Mouse (Mus musculus) ovary, postnatal 36 days (tissue): Measurements from ENCODE around the gene Ccdc22.
A peak's percentile ranks its signal among the peaks of the same experiment; 100 is the strongest.

Experiments
- DNase-seq: peaks from one replicate; pipeline ENCODE4 v3.0.0; 2022; ENCODE audit warnings: low spot score, mixed read lengths

The Ccdc22 gene

DNA sequence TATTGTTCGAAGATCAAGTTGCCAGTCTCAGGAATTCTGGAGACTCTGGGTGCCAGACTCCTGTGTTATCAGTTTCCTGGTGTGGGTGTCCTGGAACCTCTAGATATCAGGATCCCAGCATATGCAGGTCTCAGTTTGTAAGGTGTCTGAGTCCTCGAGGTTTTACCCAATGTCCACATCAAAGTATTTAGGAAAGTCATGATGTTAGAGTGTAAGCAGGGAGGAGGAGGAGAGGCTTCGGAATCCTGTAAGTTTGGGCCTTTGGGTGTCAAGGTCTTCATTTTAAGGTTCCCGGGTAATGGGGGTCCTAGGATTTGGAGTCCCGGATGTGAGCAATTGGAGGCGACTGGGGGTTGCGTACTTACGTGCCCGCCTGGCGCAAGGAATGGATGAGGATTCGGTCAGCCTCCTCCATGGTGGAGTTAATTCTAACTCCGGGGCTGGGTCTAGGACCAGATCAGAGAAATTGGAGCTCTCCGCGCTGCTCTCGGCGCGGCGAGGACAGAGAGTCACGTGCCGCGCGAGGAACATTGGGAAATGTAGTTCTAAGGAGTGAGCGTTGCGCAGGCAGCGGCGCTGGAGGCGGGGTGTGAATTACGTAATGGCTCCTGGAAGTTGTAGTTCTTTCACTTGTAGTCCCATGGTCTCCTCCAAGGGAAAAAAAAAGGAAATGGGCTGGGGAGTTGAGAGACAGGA, at the start of gene Ccdc22:
Gene Ccdc22, minus strand, starts transcription at position 639 of the 696 bp plus-strand sequence.
- peak; percentile 75 for DNase-seq

GRCm38 (mm10) chrX:7648671-7649304, 43.5 kb upstream of the Ccdc22 start:
- peak; percentile 81 for DNase-seq

- peak; percentile 64 for DNase-seq
Observed at GRCm38 (mm10) chrX:7645349-7645748, 40.0 kb upstream of the Ccdc22 start.

GRCm38 (mm10) chrX:7640785-7641184, 35.5 kb upstream of the Ccdc22 start:
- no peak for DNase-seq

GRCm38 (mm10) chrX:7639536-7640325, 34.4 kb upstream of the Ccdc22 start:
- DNase-seq = no peak

DNA sequence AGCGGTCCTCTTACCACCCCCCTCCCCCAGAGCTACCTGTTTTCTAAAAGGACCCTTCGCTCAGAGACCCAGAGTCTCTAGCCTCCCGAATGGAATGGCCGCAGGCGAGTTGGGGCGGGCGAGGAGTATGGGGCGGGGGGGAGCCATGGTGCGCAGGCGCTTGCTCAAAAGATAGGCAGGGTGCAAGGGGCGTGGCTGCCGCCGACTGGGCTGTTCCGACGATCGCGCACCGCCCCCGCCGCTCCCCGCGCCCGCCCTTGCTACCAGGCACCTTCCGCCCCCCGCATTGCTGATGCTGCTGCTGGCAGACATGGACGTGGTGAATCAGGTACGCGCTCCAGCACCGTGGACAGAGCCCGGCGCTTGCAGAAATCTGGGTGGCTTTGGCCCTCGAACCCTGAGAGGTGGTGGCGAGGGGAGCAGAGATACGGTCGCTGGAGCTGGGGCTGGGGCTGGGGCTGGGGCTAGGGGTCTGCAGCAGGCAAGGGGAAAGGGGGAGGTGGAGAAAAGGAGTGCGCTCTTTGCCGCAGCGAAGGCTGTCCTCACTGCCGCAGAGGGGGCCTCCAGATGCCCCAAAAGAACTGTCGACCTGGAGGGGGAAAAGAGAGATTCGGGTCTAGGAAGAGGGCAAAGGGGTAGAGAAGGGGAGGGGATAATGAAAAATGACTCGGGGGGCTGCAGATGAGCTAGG, 33.2 kb upstream of the Ccdc22 start, which contains the start of gene Syp:
Gene Syp, plus strand, starts transcription at position 71 of the 691 bp plus-strand sequence.
- DNase-seq = peak; percentile 81

DNA sequence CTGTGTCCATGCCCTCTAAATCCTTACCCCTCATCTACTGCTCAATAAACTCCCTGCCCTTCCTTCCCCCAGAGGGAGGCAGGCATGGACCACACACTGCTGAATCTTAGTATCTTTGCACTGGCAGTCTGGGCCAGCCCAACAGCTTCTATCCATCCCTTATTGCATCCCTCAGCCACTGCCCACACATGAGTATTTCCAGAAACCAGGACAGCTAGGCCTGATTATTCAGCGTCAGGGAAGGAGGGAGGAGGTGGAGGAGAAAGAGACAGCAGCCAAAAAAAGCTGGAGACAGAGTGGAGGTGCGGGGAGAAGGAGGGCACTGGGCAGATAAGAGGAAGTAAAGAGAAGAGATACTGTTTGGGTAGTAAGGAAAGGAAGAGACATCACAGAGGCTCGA, 29.8 kb upstream of the Ccdc22 start:
- DNase-seq = no peak

DNA sequence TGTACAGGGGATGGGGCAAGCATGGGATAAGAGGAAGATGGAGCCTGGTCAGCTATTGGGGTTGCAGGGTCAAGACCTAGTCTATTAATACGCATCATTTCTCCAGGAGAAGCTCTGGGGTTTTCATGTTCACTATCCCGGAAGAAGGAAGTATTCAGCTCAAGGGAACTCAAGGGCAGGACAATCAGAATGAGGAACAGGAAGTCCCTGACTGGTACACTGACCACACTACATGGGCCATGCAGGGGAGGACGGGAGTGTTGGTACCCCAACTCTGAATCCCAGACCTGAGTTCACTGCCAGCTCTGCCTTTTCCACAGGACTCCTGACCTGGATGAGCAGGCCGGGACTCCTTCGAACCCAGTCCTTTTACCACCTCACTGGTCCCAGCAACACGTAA, 27.2 kb upstream of the Ccdc22 start:
- DNase-seq = no peak

GRCm38 (mm10) chrX:7617889-7618551, 12.7 kb upstream of the Ccdc22 start:
- DNase-seq = no peak

DNA sequence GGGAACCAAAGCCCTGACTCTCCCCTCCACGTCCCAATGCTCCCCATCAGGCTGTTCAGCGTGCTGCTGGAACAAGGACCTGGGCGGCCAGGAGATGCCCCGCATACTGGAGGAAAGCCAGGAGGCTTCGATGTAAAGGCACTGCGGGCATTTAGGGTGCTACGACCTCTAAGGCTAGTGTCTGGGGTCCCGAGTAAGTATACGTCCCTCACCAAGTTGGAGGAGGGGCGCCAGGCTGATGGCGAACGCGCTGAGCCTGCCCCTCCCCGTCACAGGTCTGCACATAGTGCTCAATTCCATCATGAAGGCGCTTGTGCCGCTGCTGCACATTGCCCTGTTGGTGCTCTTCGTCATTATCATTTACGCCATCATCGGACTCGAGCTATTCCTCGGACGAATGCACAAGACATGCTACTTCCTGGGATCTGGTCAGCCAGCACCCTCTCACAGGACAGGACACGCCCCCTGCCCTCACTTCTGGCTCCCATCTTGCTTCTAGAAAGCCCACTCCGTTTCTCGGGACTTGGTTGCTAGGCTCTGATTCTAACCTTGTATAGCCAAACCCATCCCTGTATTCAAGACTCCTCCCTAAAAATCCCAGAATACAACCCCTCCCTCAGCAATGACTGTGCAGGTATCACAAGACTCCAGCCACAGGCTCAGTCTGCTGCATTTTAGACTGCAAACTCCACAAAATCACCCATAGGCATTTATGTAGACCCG, 5.4 kb upstream of the Ccdc22 start:
- DNase-seq = no peak

DNA sequence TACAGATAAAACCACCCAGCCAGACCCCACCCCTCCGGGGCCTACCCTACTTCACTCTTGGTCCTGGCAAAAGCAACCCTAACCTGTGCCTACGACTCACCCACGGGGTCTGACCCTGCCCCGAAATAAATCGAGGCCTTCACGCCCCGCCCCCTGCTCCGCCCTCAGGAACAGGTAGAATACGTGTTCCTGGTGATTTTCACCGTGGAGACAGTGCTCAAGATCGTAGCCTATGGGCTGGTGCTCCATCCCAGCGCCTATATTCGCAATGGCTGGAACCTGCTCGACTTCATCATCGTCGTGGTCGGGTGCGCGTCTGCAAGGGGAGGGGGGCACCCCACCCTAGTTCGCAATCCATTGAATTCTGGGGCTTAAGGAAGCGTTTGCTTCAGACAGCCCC, 4.7 kb upstream of the Ccdc22 start:
- DNase-seq = no peak

- DNase-seq = no peak
Observed at GRCm38 (mm10) chrX:7606783-7607182, 1.5 kb upstream of the Ccdc22 start, which contains the start of gene Cacna1f. Cacna1f (plus strand) TSS chrX:7607083.

- DNase-seq = no peak
Observed at GRCm38 (mm10) chrX:7605575-7605941, 241 bp upstream of the Ccdc22 start.

- DNase-seq = no peak
Observed at GRCm38 (mm10) chrX:7604004-7604403, 1.3 kb downstream of the Ccdc22 start.

DNA sequence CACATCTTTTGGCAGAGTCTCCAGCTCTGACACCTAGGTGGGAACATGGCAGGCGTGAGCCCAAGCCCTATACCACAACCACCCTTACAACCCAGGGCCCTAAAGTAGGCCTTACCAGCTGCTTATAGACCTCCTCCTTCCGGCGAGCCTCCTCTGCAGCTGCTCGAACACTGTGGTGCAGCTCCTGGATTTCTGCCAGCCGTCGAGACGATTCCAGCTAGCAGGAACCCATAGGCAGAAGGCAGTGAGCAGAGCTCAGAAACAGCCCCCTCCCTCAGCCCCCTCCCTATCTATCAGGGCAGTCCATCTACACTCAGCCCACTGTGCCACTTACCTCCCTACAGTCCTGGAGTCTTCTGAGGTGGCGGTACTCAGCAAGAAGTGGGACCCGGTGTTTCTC, 9.9 kb downstream of the Ccdc22 start:
- DNase-seq = no peak

DNA sequence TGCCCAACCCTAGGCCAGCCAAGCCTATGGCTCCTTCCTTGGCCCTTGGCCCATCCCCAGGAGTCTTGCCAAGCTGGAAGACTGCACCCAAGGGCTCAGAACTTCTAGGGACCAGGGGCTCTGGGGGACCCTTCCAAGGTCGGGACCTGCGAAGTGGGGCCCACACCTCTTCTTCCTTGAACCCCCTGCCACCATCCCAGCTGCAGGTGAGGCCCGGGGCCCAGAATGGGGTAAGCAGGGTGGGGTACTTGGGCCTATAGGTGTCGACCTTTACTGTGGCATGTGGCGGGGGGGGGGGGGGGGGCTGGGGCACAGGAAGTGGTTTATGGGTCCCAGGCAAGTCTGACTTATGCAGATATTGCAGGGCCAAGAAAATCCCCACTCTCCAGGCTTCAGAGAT, 19.0 kb downstream of the Ccdc22 start:
- no peak for DNase-seq

GRCm38 (mm10) chrX:7583881-7584280, 21.4 kb downstream of the Ccdc22 start:
- DNase-seq = no peak

- DNase-seq = no peak
Observed at GRCm38 (mm10) chrX:7581151-7581550, 24.2 kb downstream of the Ccdc22 start.

- no peak for DNase-seq
Observed at GRCm38 (mm10) chrX:7574885-7575231, 30.5 kb downstream of the Ccdc22 start.

GRCm38 (mm10) chrX:7574087-7574884, 31.0 kb downstream of the Ccdc22 start, which contains the start of gene Ppp1r3f:
Ppp1r3f (minus strand) TSS chrX:7574283.
- DNase-seq = peak; percentile 88
